Mouse (Mus musculus): ENCODE data around the gene Dnm3.

DNA sequence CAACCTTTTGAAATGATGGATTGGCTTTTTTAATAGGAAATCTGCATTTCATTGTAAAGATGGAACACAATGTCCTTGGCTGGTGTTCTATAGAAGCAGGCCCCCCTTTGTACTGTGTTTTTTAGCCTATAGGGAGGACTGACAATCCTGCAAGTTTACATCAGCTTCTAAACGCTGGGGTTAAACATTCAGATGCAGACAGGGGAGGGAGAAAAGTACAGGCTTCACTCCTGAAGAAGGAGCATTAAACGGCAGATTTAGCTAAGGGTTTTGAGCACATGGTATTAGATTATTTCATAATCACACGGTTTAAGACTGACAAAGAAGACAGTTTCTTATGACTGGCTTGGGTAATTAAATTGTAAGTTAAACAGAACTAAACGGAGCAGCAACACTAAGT lies 341.5 kb downstream of the Dnm3 start:
- TF ChIP-seq CTCF (IDR thresholded peaks at IDR 0.05; ENCODE audit: extremely low read depth, insufficient read length, insufficient replicate concordance, low read depth, low read length) (no peak), POLR2A (IDR thresholded peaks at IDR 0.05; ENCODE audit: low read depth, low read length) (no peak)

All from small intestine, adult 2 months (tissue).